Mouse (Mus musculus): ENCODE measurements around the gene Hip1. TPM values are rescaled to one million over a fixed set of nuclear protein-coding genes. Genes with fewer than 3 reads are reported as not detected.

Hip1 gene
- total and polyA plus RNA-seq, 3 experiments: 0.23 to 0.75 TPM; not detected in 1

GRCm38 (mm10) chr5:135529964-135530363, 15.0 kb downstream of the Hip1 start:
- DNase-seq (ENCODE audit: low read depth, low spot score): no peak
- TF ChIP-seq CHD1 (IDR thresholded peaks at IDR 0.05; ENCODE audit: low read depth, low read length): no peak
- no peak for TF ChIP-seq SMC3 (IDR thresholded peaks at IDR 0.05; ENCODE audit: low read depth, low read length)
- TF ChIP-seq TAL1 (IDR thresholded peaks at IDR 0.05; ENCODE audit: low read length): no peak
- no peak for TF ChIP-seq MXI1 (IDR thresholded peaks at IDR 0.05; ENCODE audit: low read depth, low read length)
- no peak for TF ChIP-seq SIN3A (IDR thresholded peaks at IDR 0.05; ENCODE audit: low read length)
- no peak for TF ChIP-seq EP300 (IDR thresholded peaks at IDR 0.05; ENCODE audit: low read depth in 1 of 2, low read length in 2 of 2)
- no peak for TF ChIP-seq MAZ (IDR thresholded peaks at IDR 0.05; ENCODE audit: low read depth, low read length)
- TF ChIP-seq GATA1 (IDR thresholded peaks at IDR 0.05; ENCODE audit: low read depth, low read length): no peak
- no peak for TF ChIP-seq KAT2A (conservative IDR thresholded peaks at IDR 0.05; ENCODE audit: low read depth, low read length)
- TF ChIP-seq E2F4 (IDR thresholded peaks at IDR 0.05; ENCODE audit: borderline replicate concordance, low read depth, low read length): no peak
- no peak for TF ChIP-seq USF1 (IDR thresholded peaks at IDR 0.05; ENCODE audit: low read depth, low read length)
- no peak for TF ChIP-seq POLR2A (IDR thresholded peaks at IDR 0.05; ENCODE audit: control insufficient read depth in 1 of 2, insufficient read depth in 1 of 2, low read depth in 1 of 2, low read length in 2 of 2, poor library complexity in 1 of 2)
- Histone ChIP-seq H3K36me3 (ENCODE audit: control insufficient read depth in 1 of 2, insufficient read depth in 2 of 2, low read length in 2 of 2) (no peaks in the 10 kb centered on the region), H3K27ac (ENCODE audit: control insufficient read depth, low read depth, low read length) (no peak overlapping the region), H3K4me3 (ENCODE audit: control insufficient read depth in 1 of 2, insufficient read depth in 1 of 2, low read depth in 2 of 2, low read length in 2 of 2) (no peak overlapping the region), H3K9ac (ENCODE audit: control insufficient read depth, low read depth, low read length, poor library complexity, severe bottlenecking) (no peak overlapping the region), H3K27me3 (ENCODE audit: control insufficient read depth in 1 of 2, insufficient read depth in 2 of 2, low read length in 2 of 2) (peaks cover 0 to 3% of the 10 kb centered on the region in 2 experiments; a peak in 2 of 4 replicates), H3K4me1 (ENCODE audit: control insufficient read depth in 1 of 2, insufficient read depth in 2 of 2, low read length in 2 of 2) (no peaks in the 10 kb centered on the region), H3K9me3 (replicated peaks; ENCODE audit: insufficient read depth, low read length) (no peaks in the 10 kb centered on the region), H3K79me2 (ENCODE audit: control insufficient read depth, insufficient read depth, low read length, poor library complexity) (no peaks in the 10 kb centered on the region)

DNA sequence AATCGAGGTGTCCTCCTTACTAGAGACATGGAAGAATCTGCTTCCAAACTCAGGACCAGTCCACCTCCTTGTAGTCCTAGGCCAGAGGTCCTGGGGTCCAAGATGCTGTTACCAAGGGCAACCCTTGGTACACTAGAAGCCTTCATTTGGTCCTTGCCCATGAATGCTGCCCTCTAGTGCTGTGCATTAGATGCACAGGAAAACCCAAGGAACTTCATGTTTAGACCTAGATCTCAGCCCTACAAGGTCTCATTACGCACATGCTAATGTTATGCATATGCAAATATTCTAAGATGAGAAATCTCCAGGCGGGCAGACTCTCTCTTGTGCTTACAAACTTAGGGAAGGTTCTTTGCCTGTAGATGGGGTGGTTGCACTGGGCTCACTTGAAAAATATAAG, 15.6 kb downstream of the Hip1 start:
- Histone ChIP-seq H3K27me3 (ENCODE audit: control insufficient read depth in 1 of 2, insufficient read depth in 2 of 2, low read length in 2 of 2) (peaks cover 0 to 3% of the 10 kb centered on the region in 2 experiments; a peak in 2 of 4 replicates), H3K9ac (ENCODE audit: control insufficient read depth, low read depth, low read length, poor library complexity, severe bottlenecking) (no peak overlapping the region), H3K4me3 (ENCODE audit: control insufficient read depth in 1 of 2, insufficient read depth in 1 of 2, low read depth in 2 of 2, low read length in 2 of 2) (no peak overlapping the region), H3K36me3 (ENCODE audit: control insufficient read depth in 1 of 2, insufficient read depth in 2 of 2, low read length in 2 of 2) (no peaks in the 10 kb centered on the region), H3K79me2 (ENCODE audit: control insufficient read depth, insufficient read depth, low read length, poor library complexity) (no peaks in the 10 kb centered on the region), H3K27ac (ENCODE audit: control insufficient read depth, low read depth, low read length) (no peak overlapping the region), H3K4me1 (ENCODE audit: control insufficient read depth in 1 of 2, insufficient read depth in 2 of 2, low read length in 2 of 2) (no peaks in the 10 kb centered on the region), H3K9me3 (replicated peaks; ENCODE audit: insufficient read depth, low read length) (no peaks in the 10 kb centered on the region)
- TF ChIP-seq MAZ (IDR thresholded peaks at IDR 0.05; ENCODE audit: low read depth, low read length): no peak
- TF ChIP-seq CTCF (IDR thresholded peaks at IDR 0.05 in 2 of 3, conservative IDR thresholded peaks at IDR 0.05 in 1 of 3; ENCODE audit: control insufficient read depth in 1 of 3, insufficient read depth in 1 of 3, low read depth in 2 of 3, low read length in 3 of 3, poor library complexity in 1 of 3, severe bottlenecking in 1 of 3): peak in 2 of 3 experiments; percentile 23 to 42; a peak in 3 of 6 replicates
- TF ChIP-seq SMC3 (IDR thresholded peaks at IDR 0.05; ENCODE audit: low read depth, low read length): peak; percentile 9; the same call in 1 of the 2 replicates
- DNase-seq (ENCODE audit: low read depth, low spot score): no peak

DNA sequence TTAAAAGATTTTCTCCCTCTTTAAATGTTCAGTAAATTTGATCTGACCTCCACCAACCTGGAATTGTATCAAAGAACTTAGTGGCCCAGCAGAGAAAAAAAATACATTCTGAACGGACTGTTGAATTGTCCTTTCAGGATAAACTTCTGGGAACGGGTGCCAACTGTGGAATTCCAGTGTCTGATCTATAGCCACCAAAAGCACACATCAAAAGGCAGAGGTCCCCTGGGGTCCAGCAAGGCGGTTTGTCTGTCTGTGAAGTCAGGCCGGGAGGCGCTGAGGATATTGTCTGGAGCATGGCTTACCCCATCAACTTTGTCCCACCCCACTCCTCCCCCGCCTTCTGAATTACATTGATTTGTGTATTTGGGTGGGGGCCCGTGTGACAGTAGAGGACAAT, 16.9 kb downstream of the Hip1 start:
- Histone ChIP-seq H3K27me3 (ENCODE audit: control insufficient read depth in 1 of 2, insufficient read depth in 2 of 2, low read length in 2 of 2) (peaks cover 0 to 3% of the 10 kb centered on the region in 2 experiments; a peak in 2 of 4 replicates), H3K9me3 (replicated peaks; ENCODE audit: insufficient read depth, low read length) (no peaks in the 10 kb centered on the region), H3K79me2 (ENCODE audit: control insufficient read depth, insufficient read depth, low read length, poor library complexity) (no peaks in the 10 kb centered on the region), H3K9ac (ENCODE audit: control insufficient read depth, low read depth, low read length, poor library complexity, severe bottlenecking) (no peak overlapping the region), H3K27ac (ENCODE audit: control insufficient read depth, low read depth, low read length) (no peak overlapping the region), H3K4me1 (ENCODE audit: control insufficient read depth in 1 of 2, insufficient read depth in 2 of 2, low read length in 2 of 2) (no peaks in the 10 kb centered on the region), H3K36me3 (ENCODE audit: control insufficient read depth in 1 of 2, insufficient read depth in 2 of 2, low read length in 2 of 2) (no peaks in the 10 kb centered on the region), H3K4me3 (ENCODE audit: control insufficient read depth in 1 of 2, insufficient read depth in 1 of 2, low read depth in 2 of 2, low read length in 2 of 2) (no peak overlapping the region)
- DNase-seq (ENCODE audit: low read depth, low spot score): no peak
- no peak for TF ChIP-seq UBTF (IDR thresholded peaks at IDR 0.05; ENCODE audit: borderline replicate concordance, insufficient read depth, low read depth, low read length)
- no peak for TF ChIP-seq MAX (IDR thresholded peaks at IDR 0.05; ENCODE audit: low read length)
- TF ChIP-seq SMC3 (IDR thresholded peaks at IDR 0.05; ENCODE audit: low read depth, low read length): no peak
- TF ChIP-seq GATA1 (IDR thresholded peaks at IDR 0.05; ENCODE audit: low read depth, low read length): no peak
- TF ChIP-seq RCOR1 (IDR thresholded peaks at IDR 0.05; ENCODE audit: low read depth, low read length): no peak
- no peak for TF ChIP-seq POLR2A (IDR thresholded peaks at IDR 0.05; ENCODE audit: control insufficient read depth in 1 of 2, insufficient read depth in 1 of 2, low read depth in 1 of 2, low read length in 2 of 2, poor library complexity in 1 of 2)
- no peak for TF ChIP-seq BHLHE40 (IDR thresholded peaks at IDR 0.05; ENCODE audit: borderline replicate concordance, low read depth, low read length)
- TF ChIP-seq MXI1 (IDR thresholded peaks at IDR 0.05; ENCODE audit: low read depth, low read length): no peak
- TF ChIP-seq MAFK (IDR thresholded peaks at IDR 0.05; ENCODE audit: borderline replicate concordance, low read depth, low read length): no peak
- TF ChIP-seq EP300 (IDR thresholded peaks at IDR 0.05; ENCODE audit: low read depth in 1 of 2, low read length in 2 of 2): no peak
- no peak for TF ChIP-seq USF1 (IDR thresholded peaks at IDR 0.05; ENCODE audit: low read depth, low read length)
- TF ChIP-seq USF2 (IDR thresholded peaks at IDR 0.05; ENCODE audit: borderline replicate concordance in 1 of 2, insufficient read depth in 1 of 2, low read depth in 1 of 2, low read length in 2 of 2): no peak
- no peak for TF ChIP-seq ZKSCAN1 (IDR thresholded peaks at IDR 0.05; ENCODE audit: low read depth, low read length)
- no peak for TF ChIP-seq GABPA (IDR thresholded peaks at IDR 0.05; ENCODE audit: low read depth, low read length)

Measured in MEL (cell line).